Mouse (Mus musculus) large intestine, adult 2 months (tissue): ENCODE data around the gene Tsr2. TPM values are rescaled to one million over a fixed set of nuclear protein-coding genes. Genes with fewer than 3 reads are reported as not detected.

Experiments
- DNase-seq: peaks from one replicate; pipeline ENCODE4 v3.0.0-alpha.2; 2012; ENCODE audit warnings: low read depth, low spot score
- WGBS: fragments of 180-500 bp; shearing (Covaris S2); methylation state at CpG from one replicate; pipeline ENCODE4 v1.1.7; 2018; 5-methylcytosine and 5-hydroxymethylcytosine counted together
- polyA plus RNA-seq: library from polyadenylated mRNA; depleted of rRNA; stranded (reverse); fragments of >200 nt; gene quantifications from 2 replicates; pipeline ENCODE4 v1.2.3, GENCODE M21; 2012; rRNA removed

The Tsr2 gene
- 4.5 and 4.7 TPM in 2 replicates for polyA plus RNA-seq

DNA sequence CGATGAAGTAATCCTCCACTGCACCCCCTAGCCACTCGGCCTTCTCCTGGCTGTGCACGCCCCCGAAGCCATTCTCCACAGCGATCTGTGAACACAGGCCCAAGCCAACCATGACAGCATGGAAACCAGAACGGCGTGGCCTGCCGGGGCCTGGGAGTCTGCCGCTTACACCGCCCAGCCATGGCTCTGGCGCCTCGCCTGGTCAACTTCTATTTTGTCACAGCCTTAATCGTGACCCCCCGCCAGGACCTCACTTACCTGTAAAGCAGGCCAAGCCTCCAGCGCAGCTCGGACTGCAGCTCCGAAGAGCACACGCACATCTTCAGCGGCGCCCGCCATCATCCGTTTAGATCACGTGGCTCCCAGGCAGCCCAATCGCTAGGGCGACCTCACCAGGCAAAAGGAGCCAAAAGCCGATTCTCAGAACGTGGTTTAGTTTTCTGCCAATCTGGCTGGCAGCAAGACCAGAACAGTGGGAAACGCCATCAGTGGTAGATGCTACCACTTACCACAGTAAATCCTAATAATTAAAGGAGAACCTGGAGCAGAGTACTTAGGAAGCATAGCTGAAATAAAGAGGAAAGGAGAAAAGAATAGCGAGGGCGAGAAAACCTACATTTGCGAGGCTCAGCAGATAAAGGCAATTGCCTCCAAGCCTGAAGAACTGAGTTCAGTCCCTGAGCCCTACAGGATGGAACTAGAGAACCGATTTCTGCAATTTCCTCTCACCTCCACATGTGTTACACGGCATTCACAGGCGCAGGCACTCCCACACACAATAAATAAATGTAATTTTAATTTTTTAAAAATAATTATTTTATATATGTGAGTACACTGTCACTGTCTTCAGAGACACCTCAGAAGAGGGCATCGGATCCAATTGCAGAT lies at the start of gene Tsr2:
Gene Tsr2, minus strand, starts transcription at position 373 of the 888 bp plus-strand sequence.
- WGBS: 26% methylated on average over 35 of the region's 35 CpGs
- peak; percentile 28 for DNase-seq

DNA sequence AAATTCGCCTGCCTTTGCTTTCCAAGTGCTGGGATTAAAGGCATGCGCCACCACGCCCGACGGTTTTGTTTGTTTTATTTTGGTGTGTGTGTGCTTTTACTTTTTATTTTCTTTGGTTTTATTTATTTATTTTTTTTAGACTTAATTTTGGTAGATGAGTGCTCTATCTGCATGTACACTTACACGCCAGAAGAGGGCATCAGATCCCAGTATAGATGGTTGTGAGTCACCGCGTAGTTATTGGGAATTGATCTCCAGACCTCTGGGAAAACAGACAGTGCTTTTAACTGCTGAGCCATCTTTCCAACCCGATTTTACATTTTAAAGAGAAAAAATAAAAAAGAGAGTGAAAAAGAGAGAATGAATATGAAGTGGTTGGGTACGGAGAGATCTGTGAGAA lies 36.4 kb upstream of the Tsr2 start:
- no peak for DNase-seq
- 28% methylated on average over 10 of the region's 10 CpGs for WGBS

DNA sequence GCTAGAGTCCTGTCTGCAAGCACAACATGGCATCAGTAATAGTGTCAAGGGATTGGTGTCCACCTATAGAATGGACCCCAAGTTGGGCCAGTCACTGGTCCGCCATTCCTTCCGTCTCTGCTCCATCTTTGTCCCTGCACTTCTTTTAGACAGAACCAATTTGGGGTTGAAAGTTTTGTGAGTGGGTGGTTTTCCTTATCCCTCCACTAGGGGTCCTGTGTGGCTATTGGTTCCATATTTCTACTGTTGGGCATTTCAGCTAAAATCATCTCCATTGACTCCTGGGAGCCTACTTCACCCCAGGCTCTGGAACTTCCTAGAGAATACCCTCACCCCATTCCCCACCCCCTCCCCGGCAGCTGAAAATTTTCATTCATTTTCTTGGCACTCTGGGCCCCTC lies 34.1 kb upstream of the Tsr2 start:
- 88% methylated on average over 3 of the region's 3 CpGs for WGBS
- DNase-seq: no peak

DNA sequence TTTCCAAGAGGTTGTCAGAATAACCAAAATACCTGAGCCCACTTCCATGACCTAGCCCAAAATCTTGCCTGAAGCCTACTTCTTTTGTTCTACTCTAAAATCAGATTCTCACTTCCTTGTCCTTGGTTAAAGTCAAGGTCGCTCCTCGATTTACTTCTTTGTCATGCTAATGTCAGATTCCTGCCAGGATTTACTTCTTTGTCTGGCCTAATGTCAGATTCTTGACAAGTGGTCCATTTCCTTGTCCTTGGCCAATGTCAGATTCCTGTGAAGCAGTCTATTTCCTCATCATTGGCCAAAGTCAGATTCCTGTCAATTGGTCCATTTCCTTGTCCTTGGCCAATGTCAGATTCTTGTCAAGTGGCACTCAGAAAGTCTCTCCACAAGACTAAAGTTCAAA lies 27.6 kb upstream of the Tsr2 start:
- WGBS: 83% methylated on average over 2 of the region's 2 CpGs
- DNase-seq: no peak

DNA sequence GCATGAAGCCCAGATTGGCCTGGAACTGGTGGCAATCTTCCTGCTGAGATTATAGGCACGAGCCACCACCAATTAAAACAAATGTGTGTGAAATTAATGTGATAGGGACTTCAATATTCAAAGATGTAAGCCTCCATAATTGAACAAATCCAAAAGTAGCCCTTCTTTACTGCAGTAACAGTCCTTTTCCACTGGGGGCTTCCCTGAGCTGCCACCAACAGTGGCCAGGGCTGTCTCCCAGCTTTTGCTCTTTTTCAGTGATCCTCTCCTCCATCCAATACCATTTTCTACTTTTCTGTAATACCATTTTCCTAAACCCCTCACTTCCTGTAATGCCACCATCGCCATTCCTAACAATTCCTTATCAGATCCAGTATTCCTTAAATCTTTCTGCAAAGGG lies 21.1 kb upstream of the Tsr2 start:
- no peak for DNase-seq
- 13% methylated on average over 2 of the region's 2 CpGs for WGBS

DNA sequence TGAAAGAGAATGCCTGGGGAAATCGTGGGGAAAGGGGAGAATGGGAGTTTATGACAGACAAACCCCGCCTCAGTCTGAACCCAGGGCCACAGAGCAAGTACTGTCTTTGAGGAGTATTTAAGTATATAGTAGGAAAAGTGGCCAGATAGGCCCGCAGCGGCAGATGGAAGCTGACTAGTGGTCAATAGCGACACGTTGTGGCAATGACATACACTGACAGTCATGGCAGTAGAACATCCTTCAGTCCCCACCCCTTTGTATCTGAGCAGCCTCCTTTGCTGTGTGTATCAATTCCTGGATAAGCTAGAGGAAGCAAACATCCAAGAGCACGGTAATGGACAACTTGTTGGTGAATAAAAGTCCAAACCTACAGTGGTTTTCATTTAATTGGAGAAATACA lies 20.5 kb upstream of the Tsr2 start:
- WGBS: 9% methylated on average over 7 of the region's 7 CpGs
- no peak for DNase-seq

DNA sequence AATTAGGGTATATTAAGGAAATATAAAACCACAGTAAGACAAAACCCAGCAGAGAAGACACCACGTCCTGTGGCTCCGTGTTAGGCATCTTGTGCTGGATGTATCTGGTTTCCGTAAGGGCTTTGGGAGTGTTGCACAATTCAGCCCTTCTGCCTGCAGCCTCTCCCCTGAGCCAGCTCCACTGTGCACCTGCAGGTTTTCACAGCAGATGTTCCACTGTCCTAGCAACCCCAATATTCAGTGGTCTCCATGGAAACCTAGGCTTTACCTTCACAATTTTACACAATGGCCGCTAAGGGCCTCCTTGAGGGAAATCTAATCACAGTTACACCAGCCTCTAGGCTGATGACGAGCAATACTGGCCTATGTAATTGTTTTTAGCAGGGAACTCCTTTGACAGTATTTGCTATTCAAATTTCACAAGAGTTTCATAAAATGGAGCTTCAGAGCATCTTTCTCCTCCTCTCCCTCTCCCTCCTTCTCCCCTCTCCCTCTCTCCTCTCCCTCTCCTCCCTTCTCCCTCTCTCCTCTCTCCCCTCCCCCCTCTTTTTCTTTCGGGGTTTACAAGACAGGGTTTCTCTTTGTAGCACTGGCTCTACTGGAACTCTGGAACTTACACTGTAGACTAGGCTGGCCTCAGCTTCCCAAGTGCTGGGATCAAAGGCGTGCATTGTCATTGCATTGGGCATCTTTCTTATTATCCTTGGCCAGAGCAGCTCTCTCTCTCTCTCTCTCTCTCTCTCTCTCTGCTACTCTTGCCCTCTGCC lies 11.1 kb upstream of the Tsr2 start:
- 62% methylated on average over 7 of the region's 7 CpGs for WGBS
- DNase-seq: no peak

DNA sequence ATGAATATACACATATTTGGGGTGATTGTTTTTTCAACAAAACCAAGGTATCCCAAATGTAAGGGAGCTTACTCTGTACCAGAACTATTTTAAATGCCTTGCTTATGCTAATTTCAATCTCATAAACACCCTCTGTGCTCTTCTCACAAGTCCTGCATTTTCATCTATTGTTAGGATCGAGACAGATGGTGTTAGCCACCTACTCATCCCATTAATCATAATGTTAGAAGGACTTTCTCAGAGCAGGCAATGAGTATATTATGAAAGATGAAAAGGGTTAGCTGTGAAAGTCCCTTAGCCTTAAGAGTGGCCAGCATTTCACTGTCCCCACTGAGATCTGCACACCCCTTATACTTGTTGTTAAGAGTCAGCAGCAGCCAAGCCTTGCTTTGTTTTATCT lies 8.9 kb downstream of the Tsr2 start:
- 86% methylated on average over 1 of the region's 1 CpGs for WGBS
- no peak for DNase-seq

DNA sequence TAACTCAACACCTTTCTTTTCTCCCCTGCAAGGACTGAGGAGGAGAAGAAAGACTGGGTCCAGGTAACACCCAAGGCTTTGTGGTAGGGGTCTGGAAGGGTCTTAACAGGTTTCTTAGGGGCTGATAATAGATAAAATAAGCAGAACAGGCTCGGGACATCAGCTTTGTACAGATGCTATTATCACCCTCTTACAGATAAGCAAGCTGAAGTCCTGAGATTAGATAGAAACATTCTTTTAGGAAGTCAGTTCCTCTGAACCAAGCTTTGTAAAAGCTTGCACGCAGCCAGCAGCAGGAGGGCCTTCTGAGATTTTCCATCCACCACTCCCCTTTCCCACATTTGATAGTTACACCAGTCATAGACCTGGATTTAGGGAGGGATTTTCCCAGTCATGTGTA lies 10.7 kb downstream of the Tsr2 start:
- no peak for DNase-seq
- 69% methylated on average over 2 of the region's 2 CpGs for WGBS

DNA sequence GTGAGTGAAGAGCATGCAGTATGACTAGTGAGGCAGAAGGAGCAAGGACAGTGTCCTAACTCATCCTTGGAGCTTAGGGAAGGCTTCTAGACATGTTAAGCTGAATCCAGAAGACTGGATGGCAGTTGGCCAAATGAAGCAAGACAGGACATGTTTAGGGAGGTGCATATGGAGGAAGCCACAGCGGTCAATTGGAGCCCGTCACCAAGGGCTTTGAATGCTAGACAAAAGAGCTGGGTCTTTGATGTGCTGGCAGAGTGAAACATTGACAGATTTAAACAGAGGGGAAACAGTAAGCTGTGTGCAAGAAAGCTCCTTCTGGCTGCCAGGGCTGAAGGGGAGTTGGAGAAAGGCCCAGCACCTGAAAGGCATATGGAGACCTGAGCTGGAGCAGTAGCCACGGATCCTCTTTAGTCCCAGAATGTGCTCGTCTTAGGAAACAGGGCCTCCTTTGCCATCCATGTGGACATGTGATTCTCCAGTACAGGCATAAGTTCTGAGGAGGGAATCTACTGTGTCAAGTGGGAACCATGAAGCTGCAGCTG lies 19.3 kb downstream of the Tsr2 start:
- 85% methylated on average over 4 of the region's 4 CpGs for WGBS
- DNase-seq: no peak

DNA sequence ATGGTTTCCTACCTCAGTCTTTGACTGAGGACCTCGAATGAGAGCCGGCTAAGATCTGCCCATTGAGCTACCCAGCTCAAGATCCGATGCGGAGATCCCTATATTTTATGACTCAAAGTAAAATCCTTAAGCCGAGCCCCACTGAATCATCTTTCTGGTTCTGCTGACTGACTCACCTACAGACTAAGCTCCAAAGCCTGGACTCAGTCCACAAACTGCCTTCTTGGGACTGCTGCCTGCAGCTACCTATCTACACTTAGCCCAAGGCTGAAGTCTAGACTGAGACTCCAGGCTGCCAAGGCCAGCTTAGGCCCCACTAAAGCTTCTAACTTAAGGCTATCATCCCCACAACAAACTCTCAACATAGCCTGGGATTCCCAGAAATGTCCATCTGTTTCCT lies 20.3 kb downstream of the Tsr2 start:
- 89% methylated on average over 5 of the region's 5 CpGs for whole genome bisulfite sequencing
- no peak for DNase-seq

DNA sequence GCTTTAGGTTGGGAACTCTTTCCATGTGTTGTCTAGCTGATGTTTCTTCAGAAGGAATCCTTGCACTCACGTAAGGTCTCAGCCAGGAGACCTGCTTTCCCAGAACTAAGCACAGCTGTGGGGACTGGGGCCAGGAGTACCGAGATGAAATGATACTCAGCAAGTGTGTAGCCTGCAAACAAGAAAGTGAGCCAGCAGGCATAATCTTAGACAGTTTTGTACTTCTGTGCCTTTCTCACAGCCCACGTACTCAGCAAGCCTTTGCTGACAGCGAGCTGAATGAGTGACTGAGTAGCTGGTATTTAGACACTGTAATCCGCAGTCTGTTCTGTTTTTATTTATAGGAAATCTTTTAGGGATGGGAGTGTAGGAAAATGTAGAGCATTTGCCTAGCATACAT lies 28.5 kb downstream of the Tsr2 start:
- 91% methylated on average over 5 of the region's 5 CpGs for WGBS
- DNase-seq: no peak

DNA sequence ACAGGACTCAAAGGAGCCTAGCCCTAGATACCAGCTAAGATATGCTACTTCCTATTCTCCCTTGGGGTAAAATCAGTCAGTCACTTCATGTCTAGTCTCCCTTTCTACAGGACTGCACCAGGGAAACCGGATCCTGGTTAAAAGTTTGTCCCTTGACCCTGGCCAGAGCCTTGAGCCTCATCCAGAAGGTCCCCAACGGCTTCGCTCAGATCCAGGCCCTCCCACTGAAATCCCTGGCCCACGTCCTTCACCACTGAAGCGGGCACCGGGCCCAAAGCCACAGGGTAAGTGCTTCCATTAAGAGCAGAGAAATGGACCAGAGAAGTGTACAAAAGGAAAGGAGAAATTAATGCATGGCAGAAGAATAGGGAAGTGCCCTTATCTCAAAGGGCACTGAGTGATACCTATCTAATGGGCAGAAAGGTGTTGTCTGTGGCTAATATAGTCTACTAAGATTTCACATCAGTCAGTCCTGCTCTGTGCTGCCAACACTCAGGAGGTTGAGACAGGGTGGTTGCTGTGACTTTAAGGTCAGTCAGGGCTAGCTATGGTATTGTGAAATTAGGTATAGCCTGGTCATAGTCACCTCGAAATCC lies 30.2 kb downstream of the Tsr2 start:
- DNase-seq: no peak
- WGBS: 85% methylated on average over 7 of the region's 7 CpGs

DNA sequence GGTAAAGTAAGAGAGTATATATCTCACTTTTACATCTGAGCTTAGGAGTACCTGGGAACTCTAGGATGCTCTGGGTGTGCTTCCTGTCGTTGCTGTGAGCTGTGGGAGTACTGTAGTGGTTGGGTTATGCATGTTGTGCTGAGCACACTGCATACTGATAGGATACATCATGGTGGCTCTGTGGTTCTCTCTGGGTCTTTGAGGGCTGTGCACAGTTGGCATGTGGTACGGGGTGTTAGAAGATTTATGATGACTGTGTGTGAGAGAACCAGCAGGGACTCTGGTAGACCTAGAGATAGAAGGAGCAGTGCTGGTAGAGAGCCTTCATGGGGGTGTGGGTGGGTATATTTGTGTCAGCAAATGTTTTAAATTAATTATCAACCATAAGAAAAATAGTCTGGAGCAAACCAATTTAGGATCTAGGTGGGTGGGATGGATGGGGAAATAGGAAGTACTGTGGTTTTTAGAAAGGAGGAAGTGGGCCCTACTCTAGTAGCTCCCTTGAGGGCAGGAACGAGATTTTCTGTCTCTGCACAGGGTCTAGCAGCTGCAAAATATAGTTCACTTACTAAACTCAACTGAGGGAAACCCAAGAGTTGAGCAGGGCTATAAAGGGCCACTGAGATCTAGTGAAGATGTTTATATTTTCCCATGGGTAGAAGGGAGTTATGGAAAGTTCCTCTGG lies 34.6 kb downstream of the Tsr2 start:
- WGBS: 62% methylated on average over 3 of the region's 3 CpGs
- no peak for DNase-seq

DNA sequence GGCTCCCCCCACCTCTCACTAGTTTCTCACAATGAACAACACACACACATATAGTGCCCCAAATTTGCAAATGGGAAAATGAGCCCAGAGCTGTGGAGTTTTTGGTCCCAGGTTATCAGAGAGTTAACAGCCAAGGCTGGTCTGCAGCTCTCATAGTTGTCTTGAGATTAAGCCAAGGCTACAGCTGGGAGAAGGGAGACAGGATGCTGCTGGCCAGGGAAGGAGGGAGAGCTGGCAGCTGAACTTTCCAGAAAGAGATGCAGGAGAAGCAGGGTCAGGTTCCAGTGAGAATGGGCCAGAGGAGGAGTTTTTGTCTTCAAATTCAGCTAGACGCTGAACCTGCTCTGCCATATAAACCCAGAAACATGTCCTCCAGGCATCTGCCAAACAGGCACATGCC lies 37.0 kb downstream of the Tsr2 start:
- no peak for DNase-seq

DNA sequence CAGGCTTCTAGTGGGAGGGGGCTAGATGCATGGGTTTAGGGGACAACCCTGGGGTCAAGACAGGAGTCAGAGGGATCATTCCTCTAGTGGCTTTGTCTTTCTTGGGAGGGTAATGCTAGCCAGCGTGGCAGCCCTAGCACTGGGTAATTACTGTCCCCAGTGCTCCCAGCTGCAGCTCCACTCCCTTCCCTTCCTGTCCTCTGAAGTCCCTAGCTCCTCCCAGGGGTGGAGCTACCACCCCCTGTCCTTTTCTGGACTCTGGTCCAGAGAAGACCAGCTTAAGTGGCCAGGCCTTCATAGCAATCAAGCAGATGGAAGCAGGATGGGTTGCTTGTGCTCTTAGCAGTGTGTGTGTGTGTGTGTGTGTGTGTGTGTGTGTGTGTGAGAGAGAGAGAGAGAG lies 40.8 kb downstream of the Tsr2 start:
- 13% methylated on average over 1 of the region's 1 CpGs for WGBS
- DNase-seq: no peak

More for the DNA sequence above, 37.0 kb downstream of the Tsr2 start:
- WGBS: 59% methylated on average over 1 of the region's 1 CpGs

DNA sequence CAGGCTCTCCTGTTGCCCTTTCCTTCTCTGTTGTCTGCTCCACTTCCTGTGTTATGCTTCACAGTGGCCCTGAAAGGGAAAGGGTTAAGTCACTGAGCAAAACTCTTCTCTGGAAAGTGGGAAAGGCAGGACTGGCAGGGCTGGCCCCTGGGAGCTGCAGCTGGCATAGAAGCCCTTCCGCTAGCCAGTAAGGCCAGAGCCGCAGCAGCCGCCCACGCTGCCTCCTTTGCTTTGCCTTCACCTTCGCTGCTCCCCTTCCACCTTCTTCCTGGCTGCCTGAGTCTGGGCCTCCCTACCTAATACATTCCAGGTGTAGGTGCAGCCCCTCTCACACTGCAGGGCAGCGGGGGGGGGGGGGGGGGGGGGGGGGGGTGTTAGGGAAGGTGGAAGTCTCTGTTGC lies 41.9 kb downstream of the Tsr2 start:
- no peak for DNase-seq
- WGBS: 79% methylated on average over 5 of the region's 6 CpGs

DNA sequence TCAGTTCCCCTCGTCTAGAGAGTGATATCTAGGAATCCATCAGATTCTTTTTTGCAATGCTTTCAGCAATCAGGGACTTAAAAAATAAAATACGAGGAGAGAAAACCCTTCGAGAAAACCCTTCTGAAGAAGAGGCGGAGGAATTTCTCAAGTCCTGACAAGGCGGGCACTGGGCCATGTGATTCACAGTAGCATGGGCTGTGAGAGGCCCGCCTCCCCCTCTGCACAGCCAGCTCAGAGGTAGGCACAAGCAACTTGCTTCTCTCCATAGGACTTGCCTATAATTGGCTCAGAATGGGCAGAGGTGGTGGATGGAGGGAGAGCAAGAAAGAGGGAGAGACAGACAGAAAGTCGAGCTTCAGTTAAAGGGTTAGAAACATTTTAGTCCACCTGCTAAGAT lies 46.0 kb downstream of the Tsr2 start:
- no peak for DNase-seq
- 69% methylated on average over 7 of the region's 7 CpGs for WGBS

DNA sequence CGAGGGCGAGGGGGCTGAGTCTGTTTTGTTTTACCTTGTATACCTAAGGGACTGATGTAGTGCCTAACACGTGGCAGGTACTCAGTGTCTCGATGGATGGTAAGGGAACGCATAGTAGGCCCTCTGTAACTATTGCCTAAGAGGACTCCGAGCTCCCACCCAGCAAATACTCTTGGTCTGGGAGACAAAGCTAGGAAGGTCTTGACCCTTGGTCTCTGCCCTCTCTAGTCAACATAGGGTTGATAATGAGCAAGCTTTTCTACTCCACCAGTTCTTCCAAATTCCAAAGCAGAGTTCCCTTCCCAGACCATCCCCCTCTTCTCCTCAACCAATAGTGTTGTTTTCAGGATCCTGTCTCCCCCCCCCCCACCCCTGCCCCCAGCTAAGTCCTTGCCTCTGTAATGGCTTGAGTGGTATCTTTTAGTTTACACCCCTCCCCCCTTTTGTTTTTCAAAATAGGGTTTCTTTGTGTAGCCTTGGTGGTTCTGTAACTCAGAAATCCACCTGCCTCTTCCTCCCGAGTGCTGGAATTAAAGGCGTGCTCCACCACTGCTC lies 46.6 kb downstream of the Tsr2 start:
- 63% methylated on average over 8 of the region's 8 CpGs for WGBS
- DNase-seq: no peak
